Mouse (Mus musculus) G1E (cell line): ENCODE results near the gene Mlh1. TPM values are rescaled to one million over a fixed set of nuclear protein-coding genes. Genes with fewer than 3 reads are reported as not detected.

ENCODE experiments used
- ATAC-seq: 2 replicates; pipeline ENCODE4 v1.8.0; 2016; ENCODE audit warnings: mild to moderate bottlenecking; ENCODE audit not compliant: insufficient number of reproducible peaks, poor library complexity, low FRiP score, severe bottlenecking; ENCODE audit errors: extremely low read depth
- DNase-seq: peaks from one replicate; pipeline ENCODE4 v3.0.0; 2012; ENCODE audit warnings: low spot score
- H3K27me3 ChIP-seq: 2 replicates; pipeline ENCODE4 v1.6.1; 2012; ENCODE audit warnings: mild to moderate bottlenecking, low read length, inconsistent platforms; ENCODE audit not compliant: insufficient read depth
- H3K36me3 ChIP-seq: replicated peaks from 2 replicates; pipeline ENCODE3; 2012; ENCODE audit warnings: mild to moderate bottlenecking, inconsistent platforms
- H3K4me1 ChIP-seq: 2 replicates; pipeline ENCODE4 v1.6.1; 2012; ENCODE audit warnings: low read depth, low read length, inconsistent platforms, mixed read lengths; ENCODE audit not compliant: insufficient read depth
- H3K4me3 ChIP-seq: 2 replicates; pipeline ENCODE4 v1.5.1; 2012; ENCODE audit warnings: low read depth, mild to moderate bottlenecking, inconsistent platforms, low read length, moderate library complexity, mixed read lengths
- H3K9me3 ChIP-seq: replicated peaks from 2 replicates; pipeline ENCODE4 v1.6.1; 2012; ENCODE audit warnings: inconsistent platforms
- CTCF ChIP-seq: IDR thresholded peaks from 2 replicates; pipeline ENCODE4 v1.5.1; 2012; ENCODE audit warnings: low read depth, low read length, inconsistent platforms, mixed read lengths
- GATA1 ChIP-seq: IDR thresholded peaks from 2 replicates; pipeline ENCODE4 v1.6.1; 2012; ENCODE audit warnings: borderline replicate concordance, low read length, inconsistent platforms, mixed read lengths
- GATA2 ChIP-seq: IDR thresholded peaks from 2 replicates; pipeline ENCODE4 v1.6.1; 2012; ENCODE audit warnings: low read depth, low read length, inconsistent platforms, borderline replicate concordance
- POLR2AphosphoS5 ChIP-seq: IDR thresholded peaks from 2 replicates; pipeline ENCODE4 v1.6.1; 2012; ENCODE audit warnings: low read depth, low read length, inconsistent platforms; ENCODE audit not compliant: insufficient replicate concordance
- TAL1 ChIP-seq: conservative IDR thresholded peaks from 2 replicates; pipeline ENCODE4 v1.6.1; 2012; ENCODE audit warnings: low read depth, low read length, inconsistent platforms, mixed read lengths
- polyA plus RNA-seq: library from polyadenylated mRNA; stranded (reverse); fragments of >175 nt; gene quantifications from 2 replicates; pipeline ENCODE4 v1.2.3, GENCODE M21; 2012
- total RNA-seq, 2 experiments: library from RNA; stranded (forward) in 1 of 2; stranded (reverse) in 1 of 2; fragments of 200-1000 nt in 1 of 2; fragments of >200 nt in 1 of 2; fragmentation: Nextera tagmentation in 1 of 2; gene quantifications; 2 replicates each; pipeline ENCODE4 v1.2.3; 2014 to 2017

Gene Mlh1
- total and polyA plus RNA-seq, 3 experiments, result 5.3 to 55.2 (median 32.3) TPM

- H3K4me3 ChIP-seq, result peak overlapping the region; percentile 81
- peaks cover 35% of the 10 kb centered on the region for H3K4me1 ChIP-seq
- H3K9me3 ChIP-seq, result no peaks in the 10 kb centered on the region
- H3K27me3 ChIP-seq, result no peaks in the 10 kb centered on the region
- H3K36me3 ChIP-seq, result peaks cover 33% of the 10 kb centered on the region
- ATAC-seq (no peak), DNase-seq (no peak)
- no peak for TF ChIP-seq GATA1
- no peak for TF ChIP-seq POLR2AphosphoS5
- no peak for TF ChIP-seq TAL1
- TF ChIP-seq GATA2, result no peak
Measured at GRCm38 (mm10) chr9:111272996-111273785, 1.6 kb upstream of the Mlh1 start.

GRCm38 (mm10) chr9:111272356-111272755, 765 bp upstream of the Mlh1 start:
- DNase-seq (no peak), ATAC-seq (no peak)
- H3K4me3 ChIP-seq, result peak overlapping the region; percentile 81
- no peaks in the 10 kb centered on the region for H3K27me3 ChIP-seq
- peaks cover 32% of the 10 kb centered on the region for H3K4me1 ChIP-seq
- H3K36me3 ChIP-seq, result peaks cover 33% of the 10 kb centered on the region
- H3K9me3 ChIP-seq, result no peaks in the 10 kb centered on the region
- TF ChIP-seq GATA1 (no peak), CTCF (no peak)

GRCm38 (mm10) chr9:111271056-111271433, 546 bp downstream of the Mlh1 start:
- Histone ChIP-seq H3K4me1 (peaks cover 25% of the 10 kb centered on the region), H3K9me3 (no peaks in the 10 kb centered on the region), H3K36me3 (peaks cover 38% of the 10 kb centered on the region), H3K27me3 (no peaks in the 10 kb centered on the region), H3K4me3 (peak overlapping the region; percentile 81)
- ATAC-seq, result 0 out of 2 replicates have a peak, but pooled peaks have one; percentile 0
- DNase-seq, result peak; percentile 4
- no peak for TF ChIP-seq CTCF
- no peak for TF ChIP-seq POLR2AphosphoS5
- TF ChIP-seq GATA1, result no peak
- no peak for TF ChIP-seq TAL1
- no peak for TF ChIP-seq GATA2

- H3K27me3 ChIP-seq, result no peaks in the 10 kb centered on the region
- H3K9me3 ChIP-seq, result no peaks in the 10 kb centered on the region
- peak overlapping the region; percentile 81 for H3K4me3 ChIP-seq
- TF ChIP-seq CTCF (no peak), GATA1 (no peak), GATA2 (no peak), TAL1 (no peak), POLR2AphosphoS5 (no peak)
- ATAC-seq (no peak), DNase-seq (no peak)
- peaks cover 38% of the 10 kb centered on the region for H3K36me3 ChIP-seq
- H3K4me1 ChIP-seq, result peaks cover 22% of the 10 kb centered on the region
Measured at GRCm38 (mm10) chr9:111270606-111271005, 985 bp downstream of the Mlh1 start.

- DNase-seq (no peak), ATAC-seq (no peak)
- Histone ChIP-seq H3K27me3 (no peaks in the 10 kb centered on the region), H3K4me3 (no peak overlapping the region), H3K4me1 (peaks cover 7% of the 10 kb centered on the region), H3K9me3 (no peaks in the 10 kb centered on the region), H3K36me3 (peaks cover 50% of the 10 kb centered on the region)
- TF ChIP-seq POLR2AphosphoS5 (no peak), GATA2 (no peak), GATA1 (no peak), CTCF (no peak), TAL1 (no peak)
Measured at GRCm38 (mm10) chr9:111267998-111268397, 3.6 kb downstream of the Mlh1 start.

GRCm38 (mm10) chr9:111261356-111261755, 10.2 kb downstream of the Mlh1 start:
- no peaks in the 10 kb centered on the region for H3K27me3 ChIP-seq
- DNase-seq, result no peak
- H3K36me3 ChIP-seq, result peaks cover 90% of the 10 kb centered on the region
- no peaks in the 10 kb centered on the region for H3K9me3 ChIP-seq
- H3K4me3 ChIP-seq, result no peak overlapping the region
- TF ChIP-seq TAL1, result no peak
- no peak for TF ChIP-seq CTCF
- no peak for TF ChIP-seq POLR2AphosphoS5
- no peak for TF ChIP-seq GATA2
- no peak for TF ChIP-seq GATA1
- no peaks in the 10 kb centered on the region for H3K4me1 ChIP-seq
- ATAC-seq, result no peak
